Mouse (Mus musculus): ENCODE results near the gene Il11ra1. TPM values are rescaled to one million over a fixed set of nuclear protein-coding genes. Genes with fewer than 3 reads are reported as not detected.

Gene Il11ra1
- polyA plus RNA-seq, 1 experiment from 2014 or later: 153 TPM

DNA sequence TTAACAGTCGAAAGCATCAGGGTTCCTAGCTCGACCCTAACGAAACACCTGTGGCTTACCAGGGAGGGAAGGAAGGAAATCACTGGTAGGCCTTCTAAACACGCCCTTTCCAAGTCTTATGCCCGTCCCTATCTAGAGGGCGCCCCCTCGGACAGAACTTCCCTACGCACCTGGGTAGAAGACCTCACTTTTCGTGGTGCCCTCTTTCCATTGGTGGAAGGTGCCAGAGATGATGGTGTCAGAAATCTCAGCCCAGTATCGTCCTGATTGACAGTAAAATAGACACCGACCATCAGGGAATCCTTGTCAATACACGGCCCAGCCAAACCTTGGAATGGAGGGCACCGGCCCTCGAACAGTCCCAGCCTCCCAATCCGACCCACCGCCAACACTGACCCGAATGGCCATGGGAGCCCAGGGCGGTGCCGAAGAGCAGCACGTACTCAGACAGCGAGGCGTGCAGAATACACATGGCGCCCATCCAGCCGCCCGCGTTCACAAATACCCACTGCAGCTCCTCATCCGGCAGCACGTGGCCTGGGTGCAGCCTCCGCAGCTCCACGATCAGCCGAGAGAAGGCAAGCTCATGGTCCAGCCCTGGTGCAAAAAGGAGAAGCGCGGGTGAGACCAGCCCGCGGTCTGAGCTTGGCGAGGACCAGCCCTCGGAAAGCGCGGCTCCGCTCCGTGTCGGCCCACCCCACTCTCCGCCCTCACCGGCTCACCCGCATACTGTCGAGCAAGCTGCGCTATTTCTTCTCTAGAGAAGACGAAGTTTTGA is 40.8 kb downstream of the Il11ra1 start:
- ATAC-seq (ENCODE audit: insufficient read depth, low FRiP score, low read depth): peak; percentile 72
- Histone ChIP-seq H3K4me1 (peaks cover 11% of the 10 kb centered on the region; the same call in 1 of the 2 replicates), H3K36me3 (0 out of 2 replicates have a peak, but pooled peaks cover 2% of the 10 kb centered on the region), H3K27ac (peak overlapping the region; percentile 85), H3K9me3 (no peaks in the 10 kb centered on the region), H3K27me3 (replicated peaks) (no peaks in the 10 kb centered on the region), H3K4me3 (replicated peaks) (peak overlapping the region; percentile 65), H3K9ac (peak overlapping the region; percentile 73; the same call in 1 of the 2 replicates), H3K4me2 (peak overlapping the region; percentile 92)
- WGBS: under 1% methylated on average over 48 of the region's 48 CpGs

DNA sequence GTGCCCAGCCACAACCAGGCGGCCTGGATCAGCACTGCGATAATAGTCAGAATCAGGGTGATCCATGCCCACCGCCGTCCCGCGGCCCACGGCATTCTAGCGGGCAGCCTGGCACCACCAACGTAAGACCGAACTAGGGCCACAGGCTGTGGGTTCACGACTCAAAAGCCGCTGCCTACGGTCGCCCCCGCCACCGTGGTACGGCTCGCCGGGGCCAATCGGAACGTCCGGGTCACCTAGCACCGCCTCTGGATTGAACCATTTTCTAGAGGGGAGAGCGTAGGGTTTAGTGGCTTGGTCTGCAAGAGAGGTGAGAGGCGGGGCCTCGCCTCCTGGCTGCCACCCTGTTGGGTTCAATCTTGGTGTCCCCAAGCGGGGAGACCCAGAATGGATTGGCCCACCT is 41.4 kb downstream of the Il11ra1 start:
- H3K4me2 ChIP-seq: peak overlapping the region; percentile 92
- WGBS: 0% methylated on average over 27 of the region's 27 CpGs
- ATAC-seq (ENCODE audit: insufficient read depth, low FRiP score, low read depth): peak; percentile 96

DNA sequence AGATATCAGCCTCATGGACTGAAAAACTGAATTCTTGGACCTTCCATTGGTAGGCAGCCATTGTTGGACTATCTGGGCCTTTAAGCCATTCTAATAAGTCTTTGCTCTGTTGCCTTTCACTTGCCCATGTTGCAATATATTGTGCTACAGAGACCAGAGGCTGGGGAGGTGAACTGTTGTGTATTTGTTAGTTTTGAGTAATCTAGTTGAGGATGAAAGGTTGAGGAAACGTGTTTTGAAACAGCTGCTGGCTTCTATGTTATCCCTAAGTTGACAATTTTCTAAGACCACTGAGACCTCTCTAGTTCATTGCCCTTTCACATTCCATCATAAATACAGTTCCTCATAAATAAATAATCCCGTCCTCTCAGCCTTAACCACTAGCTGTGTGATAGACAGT is 44.3 kb downstream of the Il11ra1 start:
- no peak for ATAC-seq (ENCODE audit: insufficient read depth, low FRiP score, low read depth)
- Histone ChIP-seq H3K4me3 (replicated peaks) (no peak overlapping the region), H3K9me3 (0 out of 2 replicates have a peak, but pooled peaks cover 4% of the 10 kb centered on the region), H3K4me1 (peaks cover 11% of the 10 kb centered on the region; the same call in 1 of the 2 replicates), H3K36me3 (0 out of 2 replicates have a peak, but pooled peaks cover 2% of the 10 kb centered on the region), H3K9ac (no peak overlapping the region), H3K27ac (no peak overlapping the region), H3K27me3 (replicated peaks) (no peaks in the 10 kb centered on the region), H3K4me2 (no peak overlapping the region)
- WGBS: 56% methylated on average over 2 of the region's 2 CpGs

More for the DNA sequence above, 41.4 kb downstream of the Il11ra1 start:
- H3K9me3 ChIP-seq: no peaks in the 10 kb centered on the region
- peak overlapping the region; percentile 65 for H3K4me3 ChIP-seq (replicated peaks)
- peak overlapping the region; percentile 85 for H3K27ac ChIP-seq
- H3K9ac ChIP-seq: peak overlapping the region; percentile 73; the same call in 1 of the 2 replicates
- no peaks in the 10 kb centered on the region for H3K27me3 ChIP-seq (replicated peaks)
- H3K4me1 ChIP-seq: peaks cover 11% of the 10 kb centered on the region; the same call in 1 of the 2 replicates
- 0 out of 2 replicates have a peak, but pooled peaks cover 2% of the 10 kb centered on the region for H3K36me3 ChIP-seq

- no peak for ATAC-seq (ENCODE audit: insufficient read depth, low FRiP score, low read depth)
- WGBS: 59% methylated on average over 1 of the region's 1 CpGs
Measured at GRCm38 (mm10) chr4:41745021-41745420, 45.2 kb downstream of the Il11ra1 start.

GRCm38 (mm10) chr4:41754797-41755337 is 55.1 kb downstream of the Il11ra1 start, which contains the start of gene Galt:
Galt (plus strand) TSS chr4:41755228.
- WGBS: 14% methylated on average over 14 of the region's 14 CpGs
- Histone ChIP-seq H3K36me3 (no peaks in the 10 kb centered on the region), H3K27ac (peak within 1 kb of the TSS; percentile 91), H3K9me3 (no peaks in the 10 kb centered on the region), H3K27me3 (replicated peaks) (no peaks in the 10 kb centered on the region), H3K4me2 (peak within 1 kb of the TSS; percentile 85), H3K4me1 (peaks cover 13% of the 10 kb centered on the region), H3K9ac (peak within 1 kb of the TSS; percentile 63), H3K4me3 (replicated peaks) (peak within 1 kb of the TSS; percentile 68)
- ATAC-seq (ENCODE audit: insufficient read depth, low FRiP score, low read depth): peak; percentile 43

More at GRCm38 (mm10) chr4:41745021-41745420, 45.2 kb downstream of the Il11ra1 start:
- Histone ChIP-seq H3K4me3 (replicated peaks) (no peak overlapping the region), H3K27me3 (replicated peaks) (no peaks in the 10 kb centered on the region), H3K4me2 (no peak overlapping the region), H3K9ac (no peak overlapping the region), H3K36me3 (no peaks in the 10 kb centered on the region), H3K4me1 (peaks cover 6% of the 10 kb centered on the region; the same call in 1 of the 2 replicates), H3K27ac (no peak overlapping the region), H3K9me3 (0 out of 2 replicates have a peak, but pooled peaks cover 4% of the 10 kb centered on the region)

DNA sequence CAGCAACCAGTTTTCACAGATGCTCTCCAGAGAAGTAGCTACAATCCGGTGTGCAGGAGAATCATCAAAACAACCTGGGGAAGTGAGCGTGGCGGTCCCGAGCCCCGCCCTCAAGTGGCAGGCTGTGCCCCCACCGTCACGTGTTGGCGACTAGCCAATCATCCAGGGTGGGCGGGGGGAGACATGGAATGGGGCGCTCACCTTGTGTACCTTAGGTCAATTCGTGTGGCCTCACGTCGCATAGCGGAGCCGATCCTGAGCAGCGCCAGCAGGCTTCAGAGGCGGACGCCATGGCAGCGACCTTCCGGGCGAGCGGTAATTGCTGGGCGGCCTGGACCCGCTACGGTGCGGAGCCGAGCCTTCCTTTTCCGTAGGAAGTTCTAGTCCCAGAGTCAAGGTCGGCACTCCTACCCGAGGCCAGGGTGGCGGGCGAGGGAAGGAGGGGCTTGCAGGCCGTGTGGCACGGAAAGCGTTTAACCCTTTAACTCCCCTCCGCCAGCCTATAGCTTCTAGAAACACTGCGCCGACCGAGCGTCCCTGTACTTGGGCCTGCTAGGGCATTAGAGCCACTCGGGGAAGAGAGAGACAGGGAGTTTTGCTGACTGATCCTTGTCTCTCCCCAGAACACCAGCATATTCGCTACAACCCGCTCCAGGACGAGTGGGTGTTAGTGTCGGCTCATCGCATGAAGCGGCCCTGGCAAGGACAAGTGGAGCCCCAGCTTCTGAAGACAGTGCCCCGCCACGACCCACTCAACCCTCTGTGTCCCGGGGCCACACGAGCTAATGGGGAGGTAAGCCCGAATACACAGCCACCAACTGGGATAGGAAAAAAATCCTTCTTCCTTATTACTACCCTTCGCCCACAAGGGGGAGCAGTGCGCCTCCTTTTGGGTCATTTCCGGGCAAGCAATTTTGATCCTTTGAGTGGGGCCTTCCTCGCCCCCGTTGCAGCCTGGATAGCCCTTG is 55.8 kb downstream of the Il11ra1 start, which contains the start of gene Sigmar1:
Gene Sigmar1 (minus strand): TSS at position 820 of the 968 bp plus-strand sequence.
- Histone ChIP-seq H3K9ac (peak within 1 kb of the TSS; percentile 63), H3K9me3 (no peaks in the 10 kb centered on the region), H3K4me2 (peak within 1 kb of the TSS; percentile 85), H3K27me3 (replicated peaks) (no peaks in the 10 kb centered on the region), H3K27ac (peak within 1 kb of the TSS; percentile 91), H3K36me3 (no peaks in the 10 kb centered on the region), H3K4me3 (replicated peaks) (peak within 1 kb of the TSS; percentile 68), H3K4me1 (peaks cover 18% of the 10 kb centered on the region)
- ATAC-seq (ENCODE audit: insufficient read depth, low FRiP score, low read depth): peak; percentile 64
- WGBS: under 1% methylated on average over 57 of the region's 57 CpGs

DNA sequence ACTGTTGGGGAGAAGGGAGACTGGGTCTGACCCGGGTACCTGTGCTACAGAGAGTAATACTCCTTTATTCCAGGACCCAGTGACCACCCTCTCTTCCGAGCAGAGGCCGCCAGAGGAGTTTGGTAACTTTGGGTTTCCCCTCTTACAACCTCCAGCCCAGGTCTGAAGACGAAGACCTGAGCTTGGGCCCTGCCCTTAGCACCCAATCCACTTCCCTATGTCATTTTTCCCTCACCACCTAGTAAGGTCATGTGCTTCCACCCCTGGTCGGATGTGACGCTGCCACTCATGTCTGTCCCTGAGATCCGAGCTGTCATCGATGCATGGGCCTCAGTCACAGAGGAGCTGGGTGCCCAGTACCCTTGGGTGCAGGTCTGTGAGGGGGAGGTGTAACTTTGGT is 56.7 kb downstream of the Il11ra1 start:
- H3K9ac ChIP-seq: no peak overlapping the region
- peak overlapping the region; percentile 85 for H3K4me2 ChIP-seq
- peaks cover 25% of the 10 kb centered on the region for H3K4me1 ChIP-seq
- H3K9me3 ChIP-seq: no peaks in the 10 kb centered on the region
- ATAC-seq (ENCODE audit: insufficient read depth, low FRiP score, low read depth): no peak
- H3K36me3 ChIP-seq: no peaks in the 10 kb centered on the region
- no peaks in the 10 kb centered on the region for H3K27me3 ChIP-seq (replicated peaks)
- no peak overlapping the region for H3K27ac ChIP-seq
- WGBS: 72% methylated on average over 8 of the region's 8 CpGs
- H3K4me3 ChIP-seq (replicated peaks): peak overlapping the region; percentile 68

DNA sequence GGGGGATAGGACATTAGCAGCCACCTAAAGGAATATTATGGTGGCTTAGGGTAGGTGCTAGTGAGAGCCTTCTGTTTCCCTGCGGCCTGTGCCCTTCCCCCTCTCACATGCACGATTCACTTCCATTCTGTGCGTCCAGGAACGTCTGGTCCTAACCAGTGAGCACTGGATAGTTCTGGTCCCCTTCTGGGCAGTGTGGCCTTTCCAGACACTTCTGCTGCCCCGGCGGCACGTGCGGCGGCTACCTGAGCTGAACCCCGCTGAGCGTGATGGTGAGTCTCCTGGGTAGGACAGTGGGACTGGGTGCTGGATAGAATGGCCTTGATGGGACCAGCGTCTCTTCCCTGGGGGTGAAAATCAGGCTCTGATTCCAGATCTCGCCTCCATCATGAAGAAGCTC is 57.5 kb downstream of the Il11ra1 start:
- no peak overlapping the region for H3K4me2 ChIP-seq
- WGBS: 94% methylated on average over 13 of the region's 13 CpGs
- ATAC-seq (ENCODE audit: insufficient read depth, low FRiP score, low read depth): no peak
- H3K36me3 ChIP-seq: no peaks in the 10 kb centered on the region
- H3K9ac ChIP-seq: no peak overlapping the region
- no peaks in the 10 kb centered on the region for H3K27me3 ChIP-seq (replicated peaks)
- H3K27ac ChIP-seq: no peak overlapping the region
- no peak overlapping the region for H3K4me3 ChIP-seq (replicated peaks)
- no peaks in the 10 kb centered on the region for H3K9me3 ChIP-seq
- peaks cover 34% of the 10 kb centered on the region for H3K4me1 ChIP-seq

DNA sequence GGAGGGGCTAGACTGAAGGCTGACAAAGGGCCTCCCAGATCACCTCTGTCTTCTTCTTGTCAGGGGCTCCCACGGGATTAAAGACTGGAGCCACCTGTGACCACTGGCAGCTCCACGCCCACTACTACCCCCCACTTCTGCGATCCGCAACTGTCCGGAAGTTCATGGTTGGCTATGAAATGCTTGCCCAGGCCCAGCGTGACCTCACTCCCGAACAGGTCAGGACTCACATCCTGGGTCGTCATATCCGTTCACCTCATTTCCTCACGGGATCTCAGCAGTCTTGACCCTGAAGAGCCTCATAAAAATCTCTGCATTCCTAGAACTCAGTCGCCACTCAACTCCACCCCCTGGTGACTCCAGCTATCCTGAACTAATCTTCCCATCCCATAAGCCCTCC is 58.2 kb downstream of the Il11ra1 start:
- Histone ChIP-seq H3K27ac (no peak overlapping the region), H3K27me3 (replicated peaks) (no peaks in the 10 kb centered on the region)

DNA sequence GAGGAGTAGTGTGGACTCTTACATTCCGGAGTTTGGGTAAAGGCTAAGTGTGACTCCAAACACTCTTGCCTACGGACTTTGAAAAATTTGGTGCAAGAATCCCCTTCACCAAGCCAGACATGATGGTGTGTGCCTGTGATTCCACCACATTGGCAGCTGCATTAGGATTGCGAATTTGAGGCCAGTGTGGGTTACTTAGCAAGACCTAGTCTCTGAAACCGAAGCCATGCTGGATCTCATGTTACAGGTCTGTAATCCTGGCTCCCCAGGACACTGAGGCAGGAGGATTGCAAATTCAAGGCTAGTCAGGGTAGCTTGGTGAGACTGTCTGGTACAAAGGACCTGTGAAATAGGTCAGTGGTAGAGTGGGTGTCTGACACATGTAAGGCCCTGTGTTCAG is 58.9 kb downstream of the Il11ra1 start:
- Histone ChIP-seq H3K4me3 (replicated peaks) (no peak overlapping the region), H3K4me2 (no peak overlapping the region), H3K9ac (no peak overlapping the region), H3K4me1 (peaks cover 39% of the 10 kb centered on the region), H3K9me3 (no peaks in the 10 kb centered on the region), H3K36me3 (no peaks in the 10 kb centered on the region), H3K27ac (no peak overlapping the region), H3K27me3 (replicated peaks) (no peaks in the 10 kb centered on the region)
- 87% methylated on average over 4 of the region's 4 CpGs for WGBS
- no peak for ATAC-seq (ENCODE audit: insufficient read depth, low FRiP score, low read depth)

More for the DNA sequence above, 58.2 kb downstream of the Il11ra1 start:
- Histone ChIP-seq H3K9ac (no peak overlapping the region), H3K4me1 (peaks cover 39% of the 10 kb centered on the region), H3K36me3 (no peaks in the 10 kb centered on the region), H3K4me2 (no peak overlapping the region), H3K9me3 (no peaks in the 10 kb centered on the region), H3K4me3 (replicated peaks) (no peak overlapping the region)
- ATAC-seq (ENCODE audit: insufficient read depth, low FRiP score, low read depth): no peak
- 81% methylated on average over 11 of the region's 11 CpGs for WGBS

GRCm38 (mm10) chr4:41759206-41759605 is 59.4 kb downstream of the Il11ra1 start:
- H3K4me3 ChIP-seq (replicated peaks): no peak overlapping the region
- H3K4me2 ChIP-seq: no peak overlapping the region
- no peaks in the 10 kb centered on the region for H3K36me3 ChIP-seq
- no peaks in the 10 kb centered on the region for H3K9me3 ChIP-seq
- H3K4me1 ChIP-seq: peaks cover 39% of the 10 kb centered on the region
- ATAC-seq (ENCODE audit: insufficient read depth, low FRiP score, low read depth): no peak
- no peak overlapping the region for H3K9ac ChIP-seq
- no peaks in the 10 kb centered on the region for H3K27me3 ChIP-seq (replicated peaks)
- H3K27ac ChIP-seq: peak overlapping the region; percentile 93
- WGBS: 75% methylated on average over 9 of the region's 9 CpGs
